Mouse (Mus musculus) midbrain, embryonic 11.5 days (tissue): ENCODE measurements around the gene Cdc5l. TPM values are rescaled to one million over a fixed set of nuclear protein-coding genes. Genes with fewer than 3 reads are reported as not detected.

Experiments used
- ATAC-seq: fragments of 200-750 bp; cut with Nextera tagmentation; 2 replicates; pipeline ENCODE4 v1.8.0; 2017; ENCODE audit warnings: moderate TSS enrichment, moderate library complexity; ENCODE audit not compliant: low FRiP score
- DNase-seq: peaks from one replicate; pipeline ENCODE4 v3.0.0; 2015; ENCODE audit warnings: low spot score; ENCODE audit errors: missing footprints
- H3K27ac ChIP-seq: fragments of 300-500 bp; sonication (generic); 2 replicates; pipeline ENCODE4 v1.5.1; 2014; ENCODE audit warnings: low read depth, low read length
- H3K27me3 ChIP-seq: fragments of 300-500 bp; sonication (generic); 2 replicates; pipeline ENCODE4 v1.6.1; 2014; ENCODE audit warnings: mild to moderate bottlenecking, low read length, moderate library complexity, mixed read lengths; ENCODE audit not compliant: control insufficient read depth, insufficient read depth
- H3K36me3 ChIP-seq: fragments of 300-500 bp; sonication (generic); 2 replicates; pipeline ENCODE4 v1.6.1; 2014; ENCODE audit warnings: mild to moderate bottlenecking, low read length, moderate library complexity, mixed read lengths; ENCODE audit not compliant: control insufficient read depth, insufficient read depth
- H3K4me1 ChIP-seq: fragments of 300-500 bp; sonication (generic); 2 replicates; pipeline ENCODE4 v1.6.1; 2014; ENCODE audit warnings: low read length; ENCODE audit not compliant: control insufficient read depth, insufficient read depth
- H3K4me2 ChIP-seq: fragments of 300-500 bp; sonication (generic); 2 replicates; pipeline ENCODE4 v1.6.1; 2014; ENCODE audit warnings: mild to moderate bottlenecking, moderate library complexity
- H3K4me3 ChIP-seq: fragments of 300-500 bp; sonication (generic); 2 replicates; pipeline ENCODE4 v1.5.1; 2014; ENCODE audit warnings: low read depth, low read length
- H3K9ac ChIP-seq: fragments of 300-500 bp; sonication (generic); 2 replicates; pipeline ENCODE4 v1.6.1; 2014; ENCODE audit warnings: low read length
- H3K9me3 ChIP-seq: fragments of 300-500 bp; sonication (generic); 2 replicates; pipeline ENCODE4 v1.6.1; 2016; ENCODE audit warnings: low read length; ENCODE audit not compliant: control insufficient read depth
- WGBS: fragments of 180-500 bp; shearing (Covaris S2); extraction: QIAGEN DNeasy Blood & Tissue Kit; methylation state at CpG from one replicate; pipeline ENCODE4 v1.1.7; 2014; 5-methylcytosine and 5-hydroxymethylcytosine counted together
- polyA plus RNA-seq: library from polyadenylated mRNA; unstranded; fragments of >200 nt; fragmentation: Nextera tagmentation; extraction: Ambion mirVana; gene quantifications from 2 replicates; pipeline ENCODE4 v1.2.1, GENCODE M21; 2014

Cdc5l gene
- polyA plus RNA-seq, result 87.9 and 91.6 TPM in 2 replicates

- H3K4me2 ChIP-seq, result peak within 1 kb of the TSS; percentile 86
- peak within 1 kb of the TSS; percentile 92 for H3K27ac ChIP-seq
- peak within 1 kb of the TSS; percentile 87 for H3K9ac ChIP-seq
- H3K27me3 ChIP-seq, result no peaks in the 10 kb centered on the region
- no peaks in the 10 kb centered on the region for H3K36me3 ChIP-seq
- ATAC-seq (peak; percentile 97), DNase-seq (peak; percentile 100)
- H3K9me3 ChIP-seq, result no peaks in the 10 kb centered on the region
- peaks cover 20% of the 10 kb centered on the region for H3K4me1 ChIP-seq
- WGBS, result under 1% methylated on average over 73 of the region's 73 CpGs
- peak within 1 kb of the TSS; percentile 89 for H3K4me3 ChIP-seq
Observed at GRCm38 (mm10) chr17:45433419-45434261, at the start of gene Cdc5l. TSS of gene Cdc5l (minus strand) at chr17:45433737.

GRCm38 (mm10) chr17:45480429-45480828 lies 46.9 kb upstream of the Cdc5l start:
- Histone ChIP-seq H3K9me3 (no peaks in the 10 kb centered on the region; the same call in 1 of the 2 replicates), H3K27me3 (peaks cover 3% of the 10 kb centered on the region; the same call in 1 of the 2 replicates), H3K4me1 (no peaks in the 10 kb centered on the region), H3K9ac (no peak overlapping the region), H3K27ac (no peak overlapping the region), H3K36me3 (no peaks in the 10 kb centered on the region), H3K4me3 (no peak overlapping the region), H3K4me2 (no peak overlapping the region)
- no peak for DNase-seq
- ATAC-seq, result no peak
- WGBS, result 45% methylated on average over 2 of the region's 2 CpGs

- Histone ChIP-seq H3K9ac (no peak overlapping the region), H3K4me1 (peaks cover 4% of the 10 kb centered on the region; the same call in 1 of the 2 replicates), H3K27ac (no peak overlapping the region), H3K4me3 (no peak overlapping the region), H3K36me3 (no peaks in the 10 kb centered on the region), H3K9me3 (no peaks in the 10 kb centered on the region; the same call in 1 of the 2 replicates), H3K27me3 (peaks cover 5% of the 10 kb centered on the region; the same call in 1 of the 2 replicates), H3K4me2 (no peak overlapping the region)
- DNase-seq, result peak; percentile 98
- 21% methylated on average over 12 of the region's 12 CpGs for WGBS
- peak; percentile 51; the same call in 1 of the 2 replicates for ATAC-seq
Observed at GRCm38 (mm10) chr17:45478234-45478825, 44.8 kb upstream of the Cdc5l start.

- Histone ChIP-seq H3K4me3 (peak within 1 kb of the TSS; percentile 30), H3K9me3 (no peaks in the 10 kb centered on the region), H3K27me3 (peaks cover 5% of the 10 kb centered on the region; the same call in 1 of the 2 replicates), H3K4me1 (peaks cover 4% of the 10 kb centered on the region; the same call in 1 of the 2 replicates), H3K9ac (peak within 1 kb of the TSS; percentile 58), H3K36me3 (no peaks in the 10 kb centered on the region), H3K4me2 (peak within 1 kb of the TSS; percentile 61), H3K27ac (no peak within 1 kb of the TSS)
- WGBS, result 7% methylated on average over 30 of the region's 30 CpGs
- DNase-seq (peak; percentile 92), ATAC-seq (peak; percentile 83)
Observed at GRCm38 (mm10) chr17:45474669-45475465, 41.3 kb upstream of the Cdc5l start, which contains the start of gene Spats1. TSS of gene Spats1 (minus strand) at chr17:45475415.

GRCm38 (mm10) chr17:45474146-45474545 lies 40.6 kb upstream of the Cdc5l start:
- Histone ChIP-seq H3K4me3 (peak overlapping the region; percentile 30; the same call in 1 of the 2 replicates), H3K27ac (no peak overlapping the region), H3K36me3 (no peaks in the 10 kb centered on the region), H3K9ac (no peak overlapping the region; the same call in 1 of the 2 replicates), H3K4me1 (peaks cover 4% of the 10 kb centered on the region; the same call in 1 of the 2 replicates), H3K9me3 (no peaks in the 10 kb centered on the region), H3K4me2 (peak overlapping the region; percentile 61), H3K27me3 (peaks cover 5% of the 10 kb centered on the region; the same call in 1 of the 2 replicates)
- peak; percentile 28; the same call in 1 of the 2 replicates for ATAC-seq
- 76% methylated on average over 8 of the region's 8 CpGs for WGBS
- DNase-seq, result no peak

- Histone ChIP-seq H3K4me2 (no peak overlapping the region), H3K4me3 (no peak overlapping the region), H3K36me3 (no peaks in the 10 kb centered on the region), H3K9me3 (no peaks in the 10 kb centered on the region), H3K27me3 (peaks cover 5% of the 10 kb centered on the region; the same call in 1 of the 2 replicates), H3K4me1 (peaks cover 4% of the 10 kb centered on the region; the same call in 1 of the 2 replicates), H3K9ac (no peak overlapping the region), H3K27ac (no peak overlapping the region)
- WGBS, result 75% methylated on average over 6 of the region's 6 CpGs
- no peak for ATAC-seq
- DNase-seq, result no peak
Observed at GRCm38 (mm10) chr17:45473667-45474066, 40.1 kb upstream of the Cdc5l start.

- Histone ChIP-seq H3K27me3 (peaks cover 4% of the 10 kb centered on the region; the same call in 1 of the 2 replicates), H3K4me3 (no peak overlapping the region), H3K27ac (no peak overlapping the region), H3K36me3 (no peaks in the 10 kb centered on the region), H3K9ac (no peak overlapping the region), H3K4me1 (peaks cover 4% of the 10 kb centered on the region; the same call in 1 of the 2 replicates), H3K4me2 (no peak overlapping the region), H3K9me3 (no peaks in the 10 kb centered on the region)
- no peak for ATAC-seq
- no peak for DNase-seq
- WGBS, result 88% methylated on average over 7 of the region's 7 CpGs
Observed at GRCm38 (mm10) chr17:45470726-45471125, 37.2 kb upstream of the Cdc5l start.

GRCm38 (mm10) chr17:45468302-45468701 lies 34.8 kb upstream of the Cdc5l start:
- no peak for DNase-seq
- H3K4me3 ChIP-seq, result no peak overlapping the region
- no peak for ATAC-seq
- H3K27ac ChIP-seq, result no peak overlapping the region
- WGBS, result 82% methylated on average over 5 of the region's 5 CpGs
- no peak overlapping the region for H3K4me2 ChIP-seq
- H3K9ac ChIP-seq, result no peak overlapping the region
- no peaks in the 10 kb centered on the region for H3K4me1 ChIP-seq
- H3K9me3 ChIP-seq, result no peaks in the 10 kb centered on the region
- H3K27me3 ChIP-seq, result no peaks in the 10 kb centered on the region
- no peaks in the 10 kb centered on the region for H3K36me3 ChIP-seq
